Mouse (Mus musculus) myocyte (in vitro differentiated cells): ENCODE data around the gene Lrrc59. TPM values are rescaled to one million over a fixed set of nuclear protein-coding genes. Genes with fewer than 3 reads are reported as not detected.
"Not testable (repeated sequence)": the region's sequence is repeated elsewhere in the genome, so short reads cannot be mapped to it uniquely, and the experiment has no call there.

Experiments
- H3K27me3 ChIP-seq: one replicate; pipeline ENCODE4 v1.6.1; 2011; ENCODE audit not compliant: control insufficient read depth, insufficient read depth, insufficient read length
- H3K36me3 ChIP-seq: one replicate; pipeline ENCODE4 v1.6.1; 2011; ENCODE audit not compliant: control insufficient read depth, insufficient read depth
- H3K4me2 ChIP-seq: one replicate; pipeline ENCODE4 v1.6.1; 2011; ENCODE audit warnings: low read depth, control low read depth
- H3K4me3 ChIP-seq: one replicate; pipeline ENCODE4 v1.5.1; 2011; ENCODE audit warnings: mild to moderate bottlenecking, control low read depth, moderate library complexity
- H3K79me2 ChIP-seq: one replicate; pipeline ENCODE4 v1.6.1; 2011; ENCODE audit not compliant: control insufficient read depth, insufficient read depth
- H3ac ChIP-seq: one replicate; pipeline ENCODE4 v1.6.1; 2011; ENCODE audit not compliant: control insufficient read depth, insufficient read length
- CEBPB ChIP-seq: IDR thresholded peaks from 2 replicates; pipeline ENCODE4 v1.6.1; 2011; ENCODE audit warnings: mild to moderate bottlenecking, moderate library complexity; ENCODE audit not compliant: poor library complexity, insufficient read depth, severe bottlenecking
- E2F4 ChIP-seq: IDR thresholded peaks from one replicate; pipeline ENCODE4 v1.6.1; 2011; ENCODE audit warnings: mild to moderate bottlenecking, control low read depth, moderate library complexity; ENCODE audit not compliant: insufficient read depth
- MAX ChIP-seq: IDR thresholded peaks from one replicate; pipeline ENCODE4 v1.6.1; 2011; ENCODE audit warnings: low read depth, mild to moderate bottlenecking, control low read depth
- MYOD1 ChIP-seq, 3 experiments: IDR thresholded peaks; one replicate each; pipeline ENCODE4 v1.6.1; 2011; ENCODE audit warnings: control low read depth in 2 of 3, low read depth in 2 of 3, mild to moderate bottlenecking in 2 of 3, moderate library complexity in 1 of 3; ENCODE audit not compliant: insufficient read length in 2 of 3, control insufficient read depth in 1 of 3
- MYOG ChIP-seq, 3 experiments: IDR thresholded peaks; one replicate each; pipeline ENCODE4 v1.6.1; 2011; ENCODE audit warnings: control low read depth in 2 of 3, low read depth in 2 of 3, mild to moderate bottlenecking in 2 of 3; ENCODE audit not compliant: insufficient read length in 2 of 3, control insufficient read depth in 1 of 3, insufficient read depth in 1 of 3
- POLR2A ChIP-seq: IDR thresholded peaks from one replicate; pipeline ENCODE4 v1.6.1; 2011; ENCODE audit warnings: low read depth, mild to moderate bottlenecking, control low read depth, moderate library complexity; ENCODE audit not compliant: insufficient read length
- POLR2AphosphoS2 ChIP-seq: IDR thresholded peaks from one replicate; pipeline ENCODE4 v1.6.1; 2011; ENCODE audit warnings: low read depth, control low read depth; ENCODE audit not compliant: insufficient read length
- REST ChIP-seq: IDR thresholded peaks from one replicate; pipeline ENCODE4 v1.6.1; 2011; ENCODE audit warnings: mild to moderate bottlenecking, control low read depth, moderate library complexity; ENCODE audit not compliant: insufficient read depth, insufficient read length
- SRF ChIP-seq: IDR thresholded peaks from one replicate; pipeline ENCODE4 v1.6.1; 2011; ENCODE audit warnings: low read depth; ENCODE audit not compliant: control insufficient read depth, insufficient read length
- TCF12 ChIP-seq: IDR thresholded peaks from one replicate; pipeline ENCODE4 v1.6.1; 2011; ENCODE audit warnings: mild to moderate bottlenecking, control low read depth; ENCODE audit not compliant: poor library complexity, insufficient read depth, severe bottlenecking
- TCF3 ChIP-seq: IDR thresholded peaks from one replicate; pipeline ENCODE4 v1.6.1; 2011; ENCODE audit warnings: low read depth, control low read depth; ENCODE audit not compliant: insufficient read length
- USF1 ChIP-seq: IDR thresholded peaks from one replicate; pipeline ENCODE4 v1.6.1; 2011; ENCODE audit warnings: low read depth, mild to moderate bottlenecking, control low read depth, moderate library complexity
- polyA plus RNA-seq: library from polyadenylated mRNA; unstranded; fragments of >200 nt; fragmentation: generic; extraction: Trizol; gene quantifications from one replicate; pipeline ENCODE4 v1.2.1, GENCODE M21; 2012; ENCODE audit warnings: missing spikeins

Gene Lrrc59
- polyA plus RNA-seq, 1 experiment: 208 TPM

- H3K27me3 ChIP-seq: no peaks in the 10 kb centered on the region
- H3K4me2 ChIP-seq: peak overlapping the region; percentile 69
- H3ac ChIP-seq: peak overlapping the region; percentile 46
- H3K4me3 ChIP-seq: peak overlapping the region; percentile 50
- no peaks in the 10 kb centered on the region for H3K36me3 ChIP-seq
- TF ChIP-seq E2F4 (no peak), SRF (no peak), POLR2AphosphoS2 (no peak), REST (no peak), TCF3 (no peak), USF1 (no peak), MYOD1 (IDR thresholded peaks at IDR 0.05; ENCODE audit: control insufficient read depth in 1 of 3, insufficient read length in 2 of 3, low read depth in 2 of 3) (no peak), MAX (no peak), MYOG (IDR thresholded peaks at IDR 0.05; ENCODE audit: control insufficient read depth in 1 of 3, insufficient read depth in 1 of 3, insufficient read length in 2 of 3, low read depth in 2 of 3) (no peak), CEBPB (no peak), POLR2A (no peak), TCF12 (no peak)
- no peaks in the 10 kb centered on the region for H3K79me2 ChIP-seq
Observed at GRCm38 (mm10) chr11:94677607-94678145, 48.1 kb downstream of the Lrrc59 start.

GRCm38 (mm10) chr11:94680639-94681038 is 51.1 kb downstream of the Lrrc59 start:
- H3K27me3 ChIP-seq: no peaks in the 10 kb centered on the region
- H3K79me2 ChIP-seq: no peaks in the 10 kb centered on the region
- H3K4me2 ChIP-seq: no peak overlapping the region
- no peaks in the 10 kb centered on the region for H3K36me3 ChIP-seq
- no peak overlapping the region for H3K4me3 ChIP-seq
- H3ac ChIP-seq: no peak overlapping the region
- TF ChIP-seq REST: no peak
- no peak for TF ChIP-seq TCF12
- TF ChIP-seq CEBPB: no peak
- no peak for TF ChIP-seq MAX
- no peak for TF ChIP-seq TCF3
- TF ChIP-seq POLR2A: no peak
- TF ChIP-seq MYOG (IDR thresholded peaks at IDR 0.05; ENCODE audit: control insufficient read depth in 1 of 3, insufficient read depth in 1 of 3, insufficient read length in 2 of 3, low read depth in 2 of 3): no peak
- TF ChIP-seq POLR2AphosphoS2: no peak
- TF ChIP-seq USF1: no peak
- TF ChIP-seq SRF: no peak
- TF ChIP-seq MYOD1 (IDR thresholded peaks at IDR 0.05; ENCODE audit: control insufficient read depth in 1 of 3, insufficient read length in 2 of 3, low read depth in 2 of 3): no peak

- TF ChIP-seq E2F4 (no peak), REST (no peak), POLR2A (no peak), USF1 (no peak), MYOD1 (IDR thresholded peaks at IDR 0.05; ENCODE audit: control insufficient read depth in 1 of 3, insufficient read length in 2 of 3, low read depth in 2 of 3) (no peak), MAX (no peak), TCF3 (no peak)
- Histone ChIP-seq H3ac (no peak overlapping the region), H3K4me3 (no peak overlapping the region)
Observed at GRCm38 (mm10) chr11:94681640-94682039, 52.1 kb downstream of the Lrrc59 start.

GRCm38 (mm10) chr11:94682427-94682826 is 52.9 kb downstream of the Lrrc59 start:
- H3K4me3 ChIP-seq: no peak overlapping the region
- TF ChIP-seq E2F4 (no peak), CEBPB (no peak), TCF3 (no peak), SRF (no peak), TCF12 (no peak), MAX (no peak), REST (no peak), USF1 (no peak), POLR2AphosphoS2 (no peak), MYOG (IDR thresholded peaks at IDR 0.05; ENCODE audit: control insufficient read depth in 1 of 3, insufficient read depth in 1 of 3, insufficient read length in 2 of 3, low read depth in 2 of 3) (no peak)
- no peak overlapping the region for H3ac ChIP-seq
- H3K4me2 ChIP-seq: no peak overlapping the region
- H3K27me3 ChIP-seq: no peaks in the 10 kb centered on the region
- no peaks in the 10 kb centered on the region for H3K36me3 ChIP-seq
- H3K79me2 ChIP-seq: no peaks in the 10 kb centered on the region

More at GRCm38 (mm10) chr11:94681640-94682039, 52.1 kb downstream of the Lrrc59 start:
- Histone ChIP-seq H3K36me3 (no peaks in the 10 kb centered on the region), H3K27me3 (no peaks in the 10 kb centered on the region), H3K4me2 (no peak overlapping the region), H3K79me2 (no peaks in the 10 kb centered on the region)

GRCm38 (mm10) chr11:94687178-94687577 is 57.6 kb downstream of the Lrrc59 start:
- TF ChIP-seq SRF (no peak), POLR2A (no peak), CEBPB (no peak), MYOG (IDR thresholded peaks at IDR 0.05; ENCODE audit: control insufficient read depth in 1 of 3, insufficient read depth in 1 of 3, insufficient read length in 2 of 3, low read depth in 2 of 3) (no peak), MYOD1 (IDR thresholded peaks at IDR 0.05; ENCODE audit: control insufficient read depth in 1 of 3, insufficient read length in 2 of 3, low read depth in 2 of 3) (no peak), E2F4 (no peak), REST (no peak), TCF12 (no peak), MAX (no peak), TCF3 (no peak), USF1 (no peak), POLR2AphosphoS2 (no peak)
- no peaks in the 10 kb centered on the region for H3K79me2 ChIP-seq
- H3K4me2 ChIP-seq: no peak overlapping the region
- no peaks in the 10 kb centered on the region for H3K36me3 ChIP-seq
- no peak overlapping the region for H3K4me3 ChIP-seq
- H3ac ChIP-seq: no peak overlapping the region
- no peaks in the 10 kb centered on the region for H3K27me3 ChIP-seq

GRCm38 (mm10) chr11:94692502-94692901 is 62.9 kb downstream of the Lrrc59 start:
- not testable (repeated sequence) for H3K27me3 ChIP-seq, H3K79me2 ChIP-seq, H3ac ChIP-seq, H3K36me3 ChIP-seq, H3K4me2 ChIP-seq, H3K4me3 ChIP-seq
